Mouse (Mus musculus) megakaryocyte-erythroid progenitor cell, adult 5 weeks (primary cell): ENCODE measurements around the gene Gm5072. TPM values are rescaled to one million over a fixed set of nuclear protein-coding genes. Genes with fewer than 3 reads are reported as not detected.

Experiments
- polyA plus RNA-seq: library from polyadenylated mRNA; stranded (reverse); fragments of >175 nt; gene quantifications from 2 replicates; pipeline ENCODE4 v1.2.3, GENCODE M21; 2012

Gene Gm5072
- polyA plus RNA-seq, result not detected in 2 replicates

GRCm38 (mm10) chrX:91392200-91392599 is at the start of gene Gm5072:
Gene Gm5072, plus strand, starts transcription at chrX:91392500.

Other genes with a start within 250 kb of the Gm5072 start
- gene Mageb2, start 60.8 kb upstream of the Gm5072 start, polyA plus RNA-seq, result not detected in 2 replicates
- gene Gm8914, start 87.6 kb downstream of the Gm5072 start, polyA plus RNA-seq, result not detected in 2 replicates
- not detected in 2 replicates for gene 1700084M14Rik, start 183.4 kb downstream of the Gm5072 start, polyA plus RNA-seq
- gene Gm14781, start 239.7 kb downstream of the Gm5072 start, polyA plus RNA-seq, result not detected in 2 replicates